Comparison of ENCODE assay signal across 11 mouse cellular contexts in the genomic region with DNA sequence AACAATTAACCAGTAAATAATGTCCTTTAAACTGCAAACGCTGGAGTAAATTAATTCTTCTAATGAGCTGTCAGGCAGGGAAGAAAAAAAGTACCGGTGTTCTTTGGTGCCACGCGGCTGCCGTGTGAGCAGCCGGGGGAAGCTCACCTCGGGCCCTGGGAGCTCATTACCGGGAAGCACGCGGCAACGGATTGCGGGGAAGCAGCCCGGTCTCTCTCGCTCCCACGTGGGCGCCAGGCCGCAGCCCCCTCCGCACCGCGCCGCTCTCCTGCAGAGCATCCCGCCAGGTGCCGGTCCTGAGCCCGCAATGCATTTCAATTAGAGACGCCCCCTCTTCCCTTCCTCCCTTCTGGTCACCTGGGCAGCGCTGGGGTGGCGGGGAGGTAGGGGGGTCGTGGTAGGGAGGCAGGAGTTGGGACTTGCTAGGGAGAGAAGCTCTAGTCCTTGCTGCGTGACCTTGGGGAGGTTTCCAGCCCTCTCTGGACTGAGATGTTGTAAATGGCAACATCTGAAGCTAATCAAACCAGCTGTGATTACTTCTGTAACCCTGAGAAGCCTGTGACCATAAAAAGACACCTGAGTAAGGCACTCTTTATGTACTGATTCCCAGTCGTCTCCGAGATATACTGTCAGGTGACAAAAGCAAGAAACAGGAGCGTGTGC. TPM values are rescaled to one million over a fixed set of nuclear protein-coding genes. Genes with fewer than 3 reads are reported as not detected.
DNase-seq lines count a peak whose midpoint lies in the region; ATAC-seq lines count a peak whose summit lies in the region.
"Had no signal": no experiment of that assay in that cellular context is flagged by ENCODE, and none has a peak within 500 bp of the region (broad histone marks: within the 10 kb centered on the region; RNA-seq: fewer than 3 reads in every experiment).

No protein-coding gene starts in this region.

- intact Hi-C loops in heart, postnatal 25 days (cut with DNase I) = no loop called here

- peaks cover 86% of the 10 kb centered on the region for H3K27me3 ChIP-seq in heart, embryonic 13.5 days (replicated peaks)
- H3K27me3 ChIP-seq in embryonic facial prominence, embryonic 12.5 days = peaks cover 43% of the 10 kb centered on the region
- peaks cover 12% of the 10 kb centered on the region; the same call in 1 of the 2 replicates for H3K27me3 ChIP-seq in hindbrain, embryonic 14.5 days (ENCODE audit: control insufficient read depth, insufficient read depth, low read length)
- H3K27me3 ChIP-seq in midbrain, embryonic 14.5 days (ENCODE audit: control insufficient read depth, insufficient read depth, low read length) = no peaks in the 10 kb centered on the region; the same call in 1 of the 2 replicates
- peaks cover 71% of the 10 kb centered on the region for H3K27me3 ChIP-seq in liver, embryonic 11.5 days (replicated peaks; ENCODE audit: control insufficient read depth, insufficient read depth, low read length)

- peak overlapping the region; percentile 51 for H3K4me2 ChIP-seq in heart, embryonic 13.5 days
- H3K4me2 ChIP-seq in embryonic facial prominence, embryonic 12.5 days (replicated peaks) = peak overlapping the region; percentile 37
- H3K4me2 ChIP-seq in hindbrain, embryonic 14.5 days (replicated peaks) = peak overlapping the region; percentile 42
- peak overlapping the region; percentile 43 for H3K4me2 ChIP-seq in midbrain, embryonic 14.5 days (ENCODE audit: low read length)
- no peak overlapping the region for H3K4me2 ChIP-seq in liver, embryonic 11.5 days

- peaks cover 14% of the 10 kb centered on the region; the same call in 1 of the 2 replicates for H3K4me1 ChIP-seq in heart, embryonic 13.5 days
- peaks cover 30% of the 10 kb centered on the region for H3K4me1 ChIP-seq in embryonic facial prominence, embryonic 12.5 days
- H3K4me1 ChIP-seq in hindbrain, embryonic 14.5 days (replicated peaks; ENCODE audit: control insufficient read depth, insufficient read depth, low read length) = peaks cover 28% of the 10 kb centered on the region
- peaks cover 39% of the 10 kb centered on the region for H3K4me1 ChIP-seq in midbrain, embryonic 14.5 days (ENCODE audit: control insufficient read depth, insufficient read depth, low read length)
- no peaks in the 10 kb centered on the region; the same call in 1 of the 2 replicates for H3K4me1 ChIP-seq in liver, embryonic 11.5 days (replicated peaks; ENCODE audit: control insufficient read depth, insufficient read depth, low read length)

- H3K9me3 ChIP-seq in heart, embryonic 13.5 days = no peaks in the 10 kb centered on the region
- no peaks in the 10 kb centered on the region for H3K9me3 ChIP-seq in embryonic facial prominence, embryonic 12.5 days
- H3K9me3 ChIP-seq in hindbrain, embryonic 14.5 days (ENCODE audit: control insufficient read depth, low read length) = no peaks in the 10 kb centered on the region
- no peaks in the 10 kb centered on the region for H3K9me3 ChIP-seq in midbrain, embryonic 14.5 days (ENCODE audit: control insufficient read depth, low read length)
- H3K9me3 ChIP-seq in liver, embryonic 11.5 days (ENCODE audit: control insufficient read depth, low read length) = no peaks in the 10 kb centered on the region

- 0 out of 2 replicates have a peak overlapping the region, but pooled peaks have one; percentile 52 for H3K9ac ChIP-seq in heart, embryonic 13.5 days
- no peak overlapping the region for H3K9ac ChIP-seq in embryonic facial prominence, embryonic 12.5 days
- peak overlapping the region; percentile 46 for H3K9ac ChIP-seq in hindbrain, embryonic 14.5 days
- peak overlapping the region; percentile 16; the same call in 1 of the 2 replicates for H3K9ac ChIP-seq in midbrain, embryonic 14.5 days (replicated peaks; ENCODE audit: low read length)
- no peak overlapping the region for H3K9ac ChIP-seq in liver, embryonic 11.5 days (ENCODE audit: low read depth, low read length)

- no peak overlapping the region for H3K27ac ChIP-seq in heart, embryonic 13.5 days (replicated peaks)
- H3K27ac ChIP-seq in embryonic facial prominence, embryonic 12.5 days = no peak overlapping the region
- peak overlapping the region; percentile 68 for H3K27ac ChIP-seq in hindbrain, embryonic 14.5 days
- peak overlapping the region; percentile 77 for H3K27ac ChIP-seq in midbrain, embryonic 14.5 days (replicated peaks; ENCODE audit: low read depth, low read length)
- no peak overlapping the region for H3K27ac ChIP-seq in liver, embryonic 11.5 days (ENCODE audit: low read depth, low read length)
- H3K27ac ChIP-seq: gastrocnemius, adult 2 months; left cerebral cortex, adult 2 months had no signal

- H3K4me3 ChIP-seq in heart, embryonic 13.5 days = peak overlapping the region; percentile 22
- 0 out of 2 replicates have a peak overlapping the region, but pooled peaks have one; percentile 0 for H3K4me3 ChIP-seq in embryonic facial prominence, embryonic 12.5 days
- H3K4me3 ChIP-seq in hindbrain, embryonic 14.5 days (replicated peaks; ENCODE audit: low read length) = peak overlapping the region; percentile 7; the same call in 1 of the 2 replicates
- H3K4me3 ChIP-seq in midbrain, embryonic 14.5 days (replicated peaks; ENCODE audit: low read depth, low read length) = peak overlapping the region; percentile 12; the same call in 1 of the 2 replicates
- no peak overlapping the region for H3K4me3 ChIP-seq in liver, embryonic 11.5 days (ENCODE audit: low read depth, low read length)
- H3K4me3 ChIP-seq: gastrocnemius, adult 2 months; left cerebral cortex, adult 2 months had no signal

- no peaks in the 10 kb centered on the region for H3K36me3 ChIP-seq in heart, embryonic 13.5 days
- no peaks in the 10 kb centered on the region for H3K36me3 ChIP-seq in embryonic facial prominence, embryonic 12.5 days
- no peaks in the 10 kb centered on the region for H3K36me3 ChIP-seq in hindbrain, embryonic 14.5 days (replicated peaks; ENCODE audit: control insufficient read depth, insufficient read depth)
- H3K36me3 ChIP-seq in midbrain, embryonic 14.5 days (ENCODE audit: control insufficient read depth, insufficient read depth, low read length) = no peaks in the 10 kb centered on the region
- no peaks in the 10 kb centered on the region for H3K36me3 ChIP-seq in liver, embryonic 11.5 days (ENCODE audit: control insufficient read depth, insufficient read depth, low read length)

- no peak for ATAC-seq in heart, embryonic 13.5 days (ENCODE audit: extremely low read depth, insufficient number of reproducible peaks, low FRiP score, low TSS enrichment)
- no peak for ATAC-seq in embryonic facial prominence, embryonic 12.5 days (ENCODE audit: insufficient number of reproducible peaks, insufficient read depth, low FRiP score, low TSS enrichment)
- no peak for ATAC-seq in hindbrain, embryonic 14.5 days (ENCODE audit: low FRiP score)
- no peak for ATAC-seq in midbrain, embryonic 14.5 days (ENCODE audit: low FRiP score, low TSS enrichment)
- ATAC-seq in liver, embryonic 11.5 days (replicated peaks; ENCODE audit: low FRiP score) = no peak

- 7% methylated on average over 32 of the region's 32 CpGs for WGBS in heart, embryonic 13.5 days
- WGBS in embryonic facial prominence, embryonic 12.5 days = 1% methylated on average over 32 of the region's 32 CpGs
- 3% methylated on average over 31 of the region's 32 CpGs for WGBS in hindbrain, embryonic 14.5 days
- 6% methylated on average over 32 of the region's 32 CpGs for WGBS in midbrain, embryonic 14.5 days
- WGBS in liver, embryonic 11.5 days = 7% methylated on average over 32 of the region's 32 CpGs

- no peak for DNase-seq in heart, postnatal 25 days (ENCODE audit: low spot score)
- no peak for DNase-seq in hindbrain, embryonic 14.5 days (ENCODE audit: low spot score)
- peak; percentile 70 for DNase-seq in midbrain, embryonic 14.5 days
- DNase-seq in liver, embryonic 11.5 days (ENCODE audit: low spot score) = no peak
- no peak for DNase-seq in layer of hippocampus, adult 11-12 months (ENCODE audit: low spot score)
- DNase-seq in lung, postnatal 4 days = no peak
- DNase-seq: gastrocnemius, adult 2 months; kidney, adult 18-20 months had no signal

RNA-seq across cellular contexts. Expression of a gene that starts 15.9 kb away (rescaled TPM):
- 0.09 and 0.20 TPM in 2 replicates for polyA plus RNA-seq in heart, embryonic 13.5 days (2015; fragmentation: Nextera tagmentation; extraction: Ambion mirVana)
- under 1 TPM; 0.21 to 0.22 TPM for total RNA-seq in heart, postnatal 25 days (2021)
- 2.0 and 2.4 TPM in 2 replicates for polyA plus RNA-seq in embryonic facial prominence, embryonic 12.5 days (2016; fragmentation: Nextera tagmentation; extraction: Ambion mirVana)
- polyA plus RNA-seq in hindbrain, embryonic 14.5 days (2014; fragmentation: Nextera tagmentation; extraction: Ambion mirVana) = 110 TPM in 2 replicates
- polyA plus RNA-seq in midbrain, embryonic 14.5 days (2014; fragmentation: Nextera tagmentation; extraction: Ambion mirVana) = 121 and 124 TPM in 2 replicates
- polyA plus RNA-seq in liver, embryonic 11.5 days (2014; fragmentation: Nextera tagmentation; extraction: Ambion mirVana) = 0.36 TPM in 1 of 2 replicates, not detected in the other

RNA-seq across cellular contexts. Expression of a gene that starts 20.8 kb away (rescaled TPM):
- 4.6 and 4.9 TPM in 2 replicates for polyA plus RNA-seq in heart, embryonic 13.5 days (2015; fragmentation: Nextera tagmentation; extraction: Ambion mirVana)
- 1 to 10 TPM in 1 of 2 experiments, under 1 TPM in 1; 0.52 to 1.3 TPM for total RNA-seq in heart, postnatal 25 days (2021)
- polyA plus RNA-seq in embryonic facial prominence, embryonic 12.5 days (2016; fragmentation: Nextera tagmentation; extraction: Ambion mirVana) = 1.7 and 3.2 TPM in 2 replicates
- 2.8 and 6.1 TPM in 2 replicates for polyA plus RNA-seq in hindbrain, embryonic 14.5 days (2014; fragmentation: Nextera tagmentation; extraction: Ambion mirVana)
- polyA plus RNA-seq in midbrain, embryonic 14.5 days (2014; fragmentation: Nextera tagmentation; extraction: Ambion mirVana) = 4.0 and 4.2 TPM in 2 replicates
- polyA plus RNA-seq in liver, embryonic 11.5 days (2014; fragmentation: Nextera tagmentation; extraction: Ambion mirVana) = 6.9 and 7.2 TPM in 2 replicates
- total RNA-seq: gastrocnemius, adult 2 months had no signal

Comparison
In these comparisons a context has a peak if more than half of its experiments do, and no peak if none do; other contexts are left out.
1. H3K27ac ChIP-seq: peak in hindbrain, embryonic 14.5 days (single experiment) and midbrain, embryonic 14.5 days (single experiment); none in heart, embryonic 13.5 days (single experiment), embryonic facial prominence, embryonic 12.5 days (single experiment) and liver, embryonic 11.5 days (single experiment).
2. H3K9ac ChIP-seq: peak in heart, embryonic 13.5 days (single experiment), hindbrain, embryonic 14.5 days (single experiment) and midbrain, embryonic 14.5 days (single experiment); none in embryonic facial prominence, embryonic 12.5 days (single experiment) and liver, embryonic 11.5 days (single experiment).
3. RNA of a gene that starts 15.9 kb away (polyA plus RNA-seq): 121 to 124 TPM in midbrain, embryonic 14.5 days and 110 TPM in hindbrain, embryonic 14.5 days; 2.0 to 2.4 TPM in embryonic facial prominence, embryonic 12.5 days, 0.36 TPM in liver, embryonic 11.5 days and 0.09 to 0.20 TPM in heart, embryonic 13.5 days; every median in the first group is over 10 times any median in the second.